Mouse (Mus musculus) brown adipose tissue, adult 24 weeks (tissue): ENCODE measurements around the gene Pfkfb2. TPM values are rescaled to one million over a fixed set of nuclear protein-coding genes. Genes with fewer than 3 reads are reported as not detected.

ENCODE experiments used
- H3K27ac ChIP-seq: fragments of 200-500 bp; replicated peaks from 2 replicates; pipeline ENCODE4 v1.5.1; 2012; ENCODE audit warnings: low read depth, mild to moderate bottlenecking, low read length
- H3K4me1 ChIP-seq: fragments of 200-500 bp; 2 replicates; pipeline ENCODE4 v1.6.1; 2012; ENCODE audit warnings: low read length, mixed read lengths; ENCODE audit not compliant: control insufficient read depth, insufficient read depth, insufficient read length
- H3K4me3 ChIP-seq: fragments of 200-500 bp; 2 replicates; pipeline ENCODE4 v1.5.1; 2012; ENCODE audit warnings: low read depth, mild to moderate bottlenecking, low read length, moderate library complexity; ENCODE audit not compliant: insufficient read depth
- polyA plus RNA-seq: library from polyadenylated mRNA; stranded (reverse); fragments of >200 nt; gene quantifications from 2 replicates; pipeline ENCODE4 v1.2.4, GENCODE M21; 2012; ENCODE audit not compliant: missing spikeins, insufficient read depth, insufficient read length

Pfkfb2 gene
- polyA plus RNA-seq, 1 experiment: 6.9 TPM

GRCm38 (mm10) chr1:130743775-130744174, 14.7 kb upstream of the Pfkfb2 start:
- Histone ChIP-seq H3K4me1 (no peaks in the 10 kb centered on the region; the same call in 1 of the 2 replicates), H3K4me3 (no peak overlapping the region), H3K27ac (no peak overlapping the region)

- Histone ChIP-seq H3K27ac (no peak overlapping the region), H3K4me3 (no peak overlapping the region), H3K4me1 (peaks cover 3% of the 10 kb centered on the region; the same call in 1 of the 2 replicates)
These were observed 13.1 kb upstream of the Pfkfb2 start for GRCm38 (mm10) chr1:130742201-130742600.

- Histone ChIP-seq H3K4me1 (peaks cover 3% of the 10 kb centered on the region; the same call in 1 of the 2 replicates), H3K27ac (no peak overlapping the region), H3K4me3 (no peak overlapping the region)
These were observed 12.0 kb upstream of the Pfkfb2 start for GRCm38 (mm10) chr1:130740781-130741720.

GRCm38 (mm10) chr1:130740227-130740648, 11.2 kb upstream of the Pfkfb2 start:
- no peak overlapping the region for H3K4me3 ChIP-seq
- no peak overlapping the region for H3K27ac ChIP-seq
- peaks cover 3% of the 10 kb centered on the region; the same call in 1 of the 2 replicates for H3K4me1 ChIP-seq

GRCm38 (mm10) chr1:130739636-130740035, 10.6 kb upstream of the Pfkfb2 start:
- Histone ChIP-seq H3K4me1 (peaks cover 3% of the 10 kb centered on the region; the same call in 1 of the 2 replicates), H3K27ac (no peak overlapping the region), H3K4me3 (no peak overlapping the region)

- no peak overlapping the region for H3K4me3 ChIP-seq
- no peak overlapping the region for H3K27ac ChIP-seq
- H3K4me1 ChIP-seq: peaks cover 3% of the 10 kb centered on the region; the same call in 1 of the 2 replicates
These were observed 9.6 kb upstream of the Pfkfb2 start for GRCm38 (mm10) chr1:130738551-130739106.

GRCm38 (mm10) chr1:130737916-130738315, 8.9 kb upstream of the Pfkfb2 start:
- Histone ChIP-seq H3K4me3 (no peak overlapping the region), H3K4me1 (peaks cover 3% of the 10 kb centered on the region; the same call in 1 of the 2 replicates), H3K27ac (no peak overlapping the region)

- Histone ChIP-seq H3K4me1 (peaks cover 3% of the 10 kb centered on the region; the same call in 1 of the 2 replicates), H3K27ac (no peak overlapping the region), H3K4me3 (no peak overlapping the region)
These were observed 8.4 kb upstream of the Pfkfb2 start for GRCm38 (mm10) chr1:130737411-130737881.

GRCm38 (mm10) chr1:130734852-130735251, 5.8 kb upstream of the Pfkfb2 start:
- Histone ChIP-seq H3K27ac (no peak overlapping the region), H3K4me1 (0 out of 2 replicates have a peak, but pooled peaks cover 3% of the 10 kb centered on the region), H3K4me3 (no peak overlapping the region)

GRCm38 (mm10) chr1:130734452-130734851, 5.4 kb upstream of the Pfkfb2 start:
- 0 out of 2 replicates have a peak, but pooled peaks cover 3% of the 10 kb centered on the region for H3K4me1 ChIP-seq
- no peak overlapping the region for H3K27ac ChIP-seq
- H3K4me3 ChIP-seq: no peak overlapping the region

- Histone ChIP-seq H3K4me1 (0 out of 2 replicates have a peak, but pooled peaks cover 3% of the 10 kb centered on the region), H3K27ac (no peak overlapping the region), H3K4me3 (no peak overlapping the region)
These were observed 4.6 kb upstream of the Pfkfb2 start for GRCm38 (mm10) chr1:130733671-130734070.

GRCm38 (mm10) chr1:130732706-130733658, 3.9 kb upstream of the Pfkfb2 start:
- Histone ChIP-seq H3K27ac (no peak overlapping the region), H3K4me1 (0 out of 2 replicates have a peak, but pooled peaks cover 3% of the 10 kb centered on the region), H3K4me3 (no peak overlapping the region)

- H3K27ac ChIP-seq: no peak within 1 kb of the TSS
- no peak within 1 kb of the TSS for H3K4me3 ChIP-seq
These were observed 2.8 kb upstream of the Pfkfb2 start, which contains the start of gene AA986860 for GRCm38 (mm10) chr1:130731741-130732337. Gene AA986860, plus strand, starts transcription at chr1:130731976.

GRCm38 (mm10) chr1:130728708-130729107, 345 bp downstream of the Pfkfb2 start:
- Histone ChIP-seq H3K4me1 (no peaks in the 10 kb centered on the region), H3K27ac (no peak overlapping the region), H3K4me3 (no peak overlapping the region)

More at GRCm38 (mm10) chr1:130731741-130732337, 2.8 kb upstream of the Pfkfb2 start, which contains the start of gene AA986860:
- H3K4me1 ChIP-seq: no peaks in the 10 kb centered on the region
